Mouse (Mus musculus): ENCODE measurements at regions not wholly inside any gene's neighbourhood (a gene's known extent, or its start where the extent isn't known, plus 50 kb on each side); places are given as distances from the start of the nearest gene placed in this dataset.
"Not testable (repeated sequence)": the region's sequence is repeated elsewhere in the genome, so short reads cannot be mapped to it uniquely, and the experiment has no call there.

DNA sequence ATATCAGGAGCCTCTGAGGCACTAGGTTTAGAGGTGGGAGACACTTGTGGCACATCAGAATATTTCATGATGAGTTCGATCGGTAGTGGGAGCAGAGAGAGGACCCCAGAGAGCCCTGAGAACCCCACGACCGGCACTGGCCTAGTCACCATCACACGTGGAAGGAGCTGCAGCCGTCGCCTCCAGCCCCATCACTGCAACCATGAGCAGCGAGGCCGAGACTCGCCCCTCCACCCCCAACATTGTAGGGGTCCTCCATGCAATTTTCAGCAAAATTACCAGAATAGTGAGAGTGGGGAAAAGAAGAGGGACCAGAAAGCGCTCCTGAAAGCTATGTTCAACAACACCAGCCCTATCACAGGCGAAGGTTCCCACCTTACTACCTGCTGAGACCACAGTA, 297.0 kb downstream of the Edem1 start:
- DNase-seq = no peak

DNA sequence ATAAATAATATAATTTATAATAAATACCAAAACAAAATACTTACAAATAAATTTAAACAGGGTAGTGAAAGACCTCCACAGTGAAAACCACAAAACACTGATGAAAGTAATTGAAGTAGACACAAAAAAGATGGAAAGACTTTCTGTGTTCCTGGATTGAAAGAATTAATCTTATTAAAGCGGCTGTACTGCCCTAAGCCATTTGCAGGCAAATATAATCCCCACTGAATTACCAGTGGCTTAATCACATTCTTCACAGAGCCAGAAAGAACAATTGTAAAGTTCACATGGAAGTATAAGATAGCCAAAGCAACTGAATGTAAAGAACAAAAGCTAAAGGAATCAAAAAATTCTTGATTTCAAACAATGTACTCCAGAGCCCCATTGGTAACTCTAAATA, 298.8 kb downstream of the Edem1 start:
- no peak for DNase-seq

DNA sequence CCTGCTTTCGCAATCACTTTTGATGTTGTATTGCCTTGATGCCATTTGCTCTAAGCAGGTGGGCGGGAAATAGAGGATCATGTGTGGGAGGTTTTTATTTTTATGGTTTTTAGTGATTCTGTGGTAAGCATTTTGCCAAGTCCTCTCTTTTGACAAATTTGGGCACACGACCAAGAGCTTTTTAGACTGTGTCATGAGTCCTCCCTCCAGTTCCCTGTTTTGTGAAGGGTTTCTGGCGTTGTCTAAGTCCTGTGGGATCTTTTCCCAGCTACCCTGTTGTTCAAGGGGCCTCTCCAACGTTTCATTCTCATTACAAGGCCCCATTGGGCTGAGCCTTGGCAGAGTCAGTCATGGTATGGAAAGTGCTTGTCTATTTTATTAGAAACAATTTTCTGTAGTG, 317.7 kb downstream of the Edem1 start:
- DNase-seq = no peak

DNA sequence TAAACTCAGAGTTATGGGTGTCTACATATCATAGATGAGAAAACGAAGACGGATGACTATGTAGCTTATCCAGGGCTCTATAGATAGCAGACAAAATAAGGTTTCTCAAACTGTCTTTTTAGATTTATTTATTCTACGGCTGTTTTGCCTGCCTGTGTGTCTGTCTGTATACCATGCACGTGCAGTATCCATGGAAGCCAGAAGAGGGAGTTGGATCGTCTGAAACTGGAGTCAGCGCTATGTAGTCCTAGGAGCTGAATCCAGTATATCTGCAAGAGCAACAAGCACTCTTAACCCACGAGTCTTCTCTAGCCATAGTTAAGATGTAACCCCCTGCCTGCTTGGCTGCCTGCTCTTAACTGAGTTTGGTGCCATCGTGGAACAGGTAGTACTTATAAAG, 320.6 kb downstream of the Edem1 start:
- no peak for DNase-seq

DNA sequence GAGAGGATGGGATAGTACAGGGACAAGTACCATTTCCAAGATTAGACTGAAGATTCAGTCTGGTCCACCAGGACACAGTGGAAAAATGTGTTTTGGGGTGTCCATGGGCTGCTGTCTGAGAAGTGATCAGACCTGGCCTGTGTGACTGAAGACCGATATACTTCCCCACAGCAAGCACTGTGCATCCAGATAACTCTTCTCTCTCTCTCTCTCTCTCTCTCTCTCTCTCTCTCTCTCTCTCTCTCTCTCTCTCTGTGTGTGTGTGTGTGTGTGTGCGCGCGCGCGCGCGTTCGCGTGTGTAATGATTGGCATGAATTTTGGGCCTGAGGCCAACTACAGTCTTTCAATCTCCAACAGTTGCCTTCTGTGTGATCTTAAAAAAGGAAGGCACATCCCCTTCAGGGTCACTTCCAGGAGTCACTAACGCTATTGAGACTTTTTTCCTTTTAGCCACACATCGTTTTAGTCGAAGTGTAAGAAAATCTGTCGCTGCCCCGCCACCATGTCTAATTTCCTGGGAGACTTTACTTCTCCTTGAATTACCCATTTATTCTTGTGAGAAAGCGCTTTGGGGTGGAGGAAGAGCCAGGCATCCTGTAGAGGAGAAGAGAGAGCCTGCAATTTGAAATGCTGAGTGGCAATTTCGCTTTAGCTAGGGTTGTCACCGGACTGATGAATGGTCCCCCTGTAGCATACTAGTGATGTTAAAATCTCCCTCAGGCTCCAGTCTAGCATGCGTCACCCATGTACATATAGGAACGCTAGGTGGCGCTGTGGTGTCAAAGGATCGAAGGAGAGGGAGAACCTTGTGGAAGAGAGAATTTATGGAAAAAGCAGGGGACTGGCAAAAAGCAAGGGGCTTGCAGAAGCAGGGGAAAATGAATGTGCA, 321.8 kb downstream of the Edem1 start:
- DNase-seq = peak; percentile 75

DNA sequence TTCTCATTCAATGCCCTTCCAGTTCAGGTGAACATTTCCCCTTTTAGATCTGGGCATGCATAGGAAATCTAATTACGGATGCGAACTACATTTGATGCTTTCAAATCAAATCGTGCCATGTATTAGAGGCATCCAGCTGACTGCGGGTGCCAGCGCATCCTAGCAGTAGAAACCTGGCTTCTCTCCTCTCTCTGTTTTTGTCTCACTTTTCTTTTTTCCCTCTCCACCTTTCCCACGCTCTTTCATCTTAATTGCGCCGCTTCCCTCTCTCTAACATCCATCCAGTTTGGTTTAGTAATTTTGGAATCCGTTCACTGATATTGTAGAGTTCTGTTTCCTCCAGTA, 322.4 kb downstream of the Edem1 start:
- no peak for DNase-seq

DNA sequence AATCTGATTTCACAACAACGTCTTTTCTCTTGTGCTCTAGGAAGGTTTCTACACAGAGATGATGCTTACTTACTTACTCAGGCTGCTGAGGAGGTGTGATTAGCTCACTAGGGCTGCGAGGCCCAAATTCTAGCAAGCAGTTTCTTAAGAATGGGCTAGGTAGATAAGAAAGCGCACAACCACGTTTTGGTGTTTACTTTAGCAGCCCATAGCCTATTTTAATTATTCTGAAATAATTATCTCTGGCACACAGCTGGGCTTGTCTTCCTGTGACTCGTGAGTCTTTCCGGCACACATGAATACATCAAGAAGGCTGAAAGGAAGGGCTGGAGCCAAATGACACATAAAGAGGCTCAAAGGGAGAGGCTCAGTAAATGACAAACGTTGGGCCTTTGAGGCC, 325.2 kb downstream of the Edem1 start:
- no peak for DNase-seq

DNA sequence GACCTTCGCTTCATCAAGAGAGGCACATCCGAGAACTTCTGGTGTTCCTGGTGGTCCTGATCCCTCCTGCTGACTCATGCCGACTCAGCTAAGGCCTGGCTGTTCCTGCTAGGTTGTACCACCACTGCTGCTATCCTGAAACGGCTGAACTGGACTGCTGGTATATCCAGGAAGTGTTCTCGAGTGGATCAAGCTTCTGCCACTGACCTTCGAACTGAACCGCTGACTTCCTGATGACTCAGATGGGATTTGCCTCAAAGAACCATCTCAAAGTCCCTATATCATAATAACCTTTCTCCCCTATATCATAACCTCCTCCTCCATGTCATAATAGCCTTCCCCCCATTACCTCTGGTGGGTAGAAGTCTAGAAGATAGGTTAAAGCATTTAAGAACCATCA, 331.1 kb downstream of the Edem1 start:
- no peak for DNase-seq

DNA sequence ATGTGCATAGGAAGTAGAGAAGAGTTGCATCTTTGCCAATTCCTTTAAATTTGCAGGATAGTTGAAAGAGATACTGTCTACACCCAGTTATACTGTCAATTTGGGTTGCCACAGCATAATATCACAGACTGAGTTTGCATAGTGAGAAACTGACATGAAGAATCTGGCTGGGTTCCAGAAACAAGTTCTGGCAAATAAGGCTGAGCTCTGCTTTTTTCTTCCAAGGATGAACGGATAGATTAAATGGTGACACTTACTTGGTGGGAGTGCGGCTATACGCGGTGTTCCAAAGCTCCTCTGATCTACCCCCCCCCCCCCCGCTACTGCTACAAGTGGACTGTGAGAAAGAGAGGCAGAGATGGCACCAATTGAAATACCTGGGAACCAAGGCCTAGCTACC, 339.0 kb downstream of the Edem1 start:
- DNase-seq = no peak

DNA sequence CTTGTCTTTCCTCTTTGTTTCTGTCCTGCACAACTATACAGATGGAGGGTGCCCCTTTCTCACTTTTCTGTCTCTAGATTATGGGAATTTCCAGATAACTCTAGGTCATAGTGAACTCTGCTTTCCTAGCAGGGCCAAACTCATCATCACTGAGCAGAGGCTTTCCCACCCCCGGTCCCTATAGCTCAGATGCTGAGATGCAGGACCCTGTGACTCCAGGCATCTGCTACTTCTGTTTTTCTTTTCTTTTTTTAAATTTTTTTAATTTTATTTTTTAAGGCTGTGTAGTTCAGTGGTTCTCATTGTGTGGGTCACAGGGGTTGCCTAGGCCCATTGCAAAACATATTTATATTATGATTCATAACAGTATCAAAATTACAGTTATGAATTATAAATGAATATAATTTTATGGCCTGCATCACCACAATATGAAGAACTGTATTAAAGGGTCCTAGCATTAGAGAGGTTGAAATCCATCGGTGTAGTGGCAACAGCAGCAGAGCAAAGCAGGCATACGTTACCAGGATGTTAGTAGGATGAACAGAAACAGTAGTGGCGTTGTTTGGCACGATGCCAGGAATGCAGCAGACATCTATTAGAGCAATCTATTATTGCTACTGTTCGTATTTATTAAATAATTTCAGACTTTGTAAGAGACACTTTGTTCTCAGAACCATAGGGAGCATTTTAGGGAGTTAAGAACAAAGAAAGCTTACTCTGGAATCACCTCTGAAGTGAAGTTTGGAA, 343.8 kb downstream of the Edem1 start:
- peak; percentile 11 for DNase-seq

DNA sequence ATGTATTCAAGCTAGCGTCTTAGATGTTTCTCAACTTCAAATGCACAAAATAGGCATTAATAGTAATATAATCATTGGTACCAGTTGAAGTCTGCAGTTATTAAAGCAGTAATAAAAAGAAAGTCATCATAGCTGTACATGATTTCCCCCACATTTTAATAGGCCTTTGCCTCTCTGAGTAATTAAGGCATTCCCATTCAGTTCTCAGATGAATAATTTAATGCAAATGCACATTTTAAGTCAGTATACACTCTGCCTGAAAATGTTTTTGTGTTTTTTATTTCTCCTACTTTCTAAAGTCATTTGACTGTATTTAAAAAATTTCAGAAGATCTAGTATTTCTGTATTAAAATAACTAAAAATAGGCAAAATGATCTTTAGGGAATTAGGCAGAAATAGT, 344.6 kb downstream of the Edem1 start:
- no peak for DNase-seq

DNA sequence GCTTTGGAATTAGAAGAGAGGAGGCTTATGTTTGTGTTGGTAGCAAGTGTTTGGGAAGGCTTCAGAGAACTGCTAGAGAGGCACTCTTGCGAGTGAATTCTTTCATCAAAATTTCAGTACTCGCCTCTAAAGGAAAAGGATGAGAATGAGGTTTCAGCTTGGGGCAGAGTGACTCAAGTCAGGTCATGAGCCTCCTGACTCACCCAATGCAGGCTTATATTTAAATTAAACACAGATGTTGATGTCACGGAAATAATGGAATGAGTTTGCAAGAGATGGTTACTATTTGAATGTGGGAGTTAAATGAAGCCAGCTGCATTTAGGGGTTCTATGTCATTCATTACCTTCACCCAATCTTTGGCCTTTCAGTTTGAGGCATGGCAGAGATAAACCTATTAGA, 348.4 kb downstream of the Edem1 start:
- DNase-seq = no peak

DNA sequence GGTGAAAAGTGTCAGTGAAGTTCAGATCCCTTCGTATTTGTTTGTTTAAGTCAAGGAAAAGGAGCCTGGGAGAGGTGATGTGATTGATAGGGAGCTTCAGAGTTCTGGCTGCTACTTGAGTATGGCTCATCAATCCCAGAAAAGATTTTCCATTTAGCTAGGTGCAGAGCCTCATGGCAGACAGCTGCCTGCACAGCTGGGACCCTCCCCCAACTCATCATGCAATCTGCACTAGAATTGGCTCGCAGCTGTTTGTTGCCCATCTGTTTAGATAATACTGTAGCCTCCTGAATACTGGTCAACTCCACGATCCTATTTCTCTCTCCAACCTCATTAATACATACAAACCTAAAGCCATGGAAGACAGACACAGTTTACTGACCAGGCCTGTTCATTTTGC, 354.4 kb downstream of the Edem1 start:
- no peak for DNase-seq

DNA sequence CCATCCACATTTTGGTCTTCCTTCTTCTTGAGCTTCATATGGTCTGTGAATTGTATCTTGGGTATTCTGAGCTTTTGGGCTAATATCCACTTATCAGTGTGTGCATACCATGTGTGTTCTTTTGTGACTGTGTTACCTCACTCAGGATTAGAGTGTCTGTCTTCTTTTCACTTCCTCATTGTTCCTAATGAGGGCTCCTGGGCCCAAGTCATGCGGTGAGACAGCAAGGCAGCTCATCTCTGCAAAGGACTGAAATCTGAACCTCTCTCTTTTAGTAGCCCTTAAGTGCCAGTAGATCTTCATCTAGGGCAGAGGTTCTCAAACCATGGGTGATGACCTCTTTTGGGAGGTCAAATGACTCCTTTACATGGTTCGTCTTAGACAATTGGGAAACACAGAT, 364.6 kb downstream of the Edem1 start:
- not testable (repeated sequence) for DNase-seq

DNA sequence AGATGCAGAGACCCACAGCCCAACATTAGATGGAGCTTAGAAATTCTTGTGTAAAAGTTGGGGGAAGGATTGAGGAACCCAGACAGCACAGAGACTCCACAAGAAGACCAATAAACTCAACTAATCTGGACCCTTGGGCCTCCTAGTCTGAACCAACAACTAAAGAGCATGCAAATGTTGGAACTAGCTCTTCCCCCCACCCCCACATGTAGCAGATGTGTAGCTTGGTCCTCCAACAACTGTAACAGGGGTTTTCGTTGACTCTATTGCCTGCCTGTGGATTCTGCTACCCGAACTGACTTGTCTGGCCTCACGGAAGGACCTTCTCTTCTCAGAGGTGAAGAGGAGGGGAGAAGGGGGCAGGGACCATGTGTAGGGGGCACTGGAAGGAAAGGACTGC, 365.2 kb downstream of the Edem1 start:
- DNase-seq = no peak

DNA sequence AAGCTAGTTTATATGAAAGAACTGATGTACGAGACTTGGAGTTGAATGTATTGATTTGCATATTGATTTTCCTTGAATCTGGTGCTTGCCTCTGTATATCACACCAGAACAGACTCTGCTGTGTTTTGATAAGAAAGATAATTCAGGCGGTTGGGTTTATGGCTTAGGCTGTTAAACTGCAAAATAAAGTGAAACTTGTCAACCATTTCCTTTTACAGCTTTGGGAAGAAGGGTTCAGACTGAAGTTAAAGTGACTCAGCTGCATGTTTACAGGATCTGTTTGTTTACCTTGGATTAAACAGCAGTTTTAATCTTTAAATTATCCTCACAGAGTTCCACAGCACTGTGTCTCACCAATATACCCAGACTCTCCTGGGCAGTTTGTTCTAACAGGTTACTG, 381.3 kb downstream of the Edem1 start:
- DNase-seq = no peak

DNA sequence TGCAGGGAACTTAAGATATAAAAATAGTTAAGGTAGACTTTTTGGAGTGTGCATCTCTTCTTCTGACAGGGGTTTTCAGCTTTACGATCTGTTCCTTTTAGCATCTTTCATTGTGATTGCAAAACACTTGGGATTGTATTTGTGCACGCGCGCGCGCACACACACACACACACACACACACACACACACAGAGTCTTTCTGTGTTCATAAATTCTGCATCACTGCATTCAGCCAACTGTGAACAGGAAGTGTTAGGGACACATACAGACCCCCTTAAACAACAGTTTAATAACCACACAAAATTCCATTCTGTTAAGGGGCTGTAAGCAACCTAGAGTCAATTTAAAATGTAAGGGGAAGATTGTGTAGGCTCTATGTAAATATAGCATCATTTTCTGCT, 401.9 kb downstream of the Edem1 start:
- DNase-seq = no peak

DNA sequence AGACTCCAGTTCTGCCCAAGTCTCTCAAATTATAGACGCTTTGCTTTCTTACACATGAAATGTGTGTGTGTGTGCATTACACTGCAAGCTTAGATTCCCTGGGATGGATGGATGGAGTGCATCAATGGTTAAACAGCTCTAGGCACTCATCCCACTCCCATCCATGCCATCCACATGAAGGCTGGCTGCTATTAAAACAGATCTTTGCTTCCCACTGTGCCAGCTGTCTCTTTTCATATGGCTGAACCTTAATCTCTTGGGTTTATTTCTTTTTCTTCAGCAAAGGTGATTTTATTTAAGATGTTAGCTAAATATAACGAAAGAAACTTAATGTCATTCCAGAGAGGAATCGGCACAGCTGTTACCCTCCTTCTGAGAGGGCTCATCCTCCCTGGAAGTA, 405.0 kb downstream of the Edem1 start:
- DNase-seq = no peak

DNA sequence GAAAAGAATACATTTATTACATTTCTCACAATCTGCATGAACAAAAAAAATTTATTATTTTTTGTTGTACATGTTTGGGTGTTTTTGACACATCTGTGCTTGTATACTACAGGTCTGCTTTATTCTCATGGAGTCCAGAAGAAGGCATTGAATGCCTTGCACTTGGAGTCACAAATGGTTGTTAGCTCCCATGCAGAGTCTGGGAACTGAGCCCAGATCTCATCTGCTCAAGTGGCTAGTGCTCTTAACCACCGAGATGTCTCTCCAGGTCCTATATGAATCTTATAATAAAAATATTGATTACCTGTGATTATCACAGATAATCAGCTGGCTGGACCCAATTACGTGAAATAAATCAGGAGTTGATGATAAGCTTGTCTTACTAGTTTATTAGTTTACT, 417.2 kb downstream of the Edem1 start:
- DNase-seq = no peak

DNA sequence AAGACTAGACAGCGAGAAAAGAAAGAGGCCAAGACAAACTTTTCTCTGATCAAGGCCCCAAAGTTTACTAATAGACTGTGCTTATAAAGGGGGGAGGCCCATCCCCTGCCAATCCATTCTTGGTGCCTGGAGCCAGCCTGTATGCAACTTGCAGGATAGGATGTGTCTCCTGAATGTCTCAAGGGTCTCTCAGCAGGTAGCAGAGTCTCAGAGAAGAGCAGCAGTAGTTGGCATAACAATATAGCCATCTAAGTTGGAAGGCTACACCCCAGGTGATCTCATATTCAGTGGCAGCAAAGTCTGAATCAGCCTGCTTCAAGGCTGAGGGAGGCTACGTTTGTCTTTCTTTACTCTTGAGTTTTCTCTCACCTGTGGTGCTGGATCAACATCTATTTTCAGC, 418.1 kb downstream of the Edem1 start:
- not testable (repeated sequence) for DNase-seq

Data from adrenal gland, postnatal 25 days (tissue).